In genomic region chr15:99087253-99088075, GRCm38 (mm10) we compare ENCODE assay signal across 9 mouse cellular contexts. TPM values are rescaled to one million over a fixed set of nuclear protein-coding genes. Genes with fewer than 3 reads are reported as not detected.
DNase-seq lines count a peak whose midpoint lies in the region; ATAC-seq and TF ChIP-seq lines count a peak whose summit lies in the region.
"Had no signal": no experiment of that assay in that cellular context is flagged by ENCODE, and none has a peak within 500 bp of the region (broad histone marks: within the 10 kb centered on the region; RNA-seq: fewer than 3 reads in every experiment).

C1ql4 (minus strand) TSS chr15:99087817.

- H3K27ac ChIP-seq in ES-Bruce4 (ENCODE audit: insufficient read depth, low read length): no peak within 1 kb of the TSS
- no peak within 1 kb of the TSS for H3K27ac ChIP-seq in liver, adult 2 months (replicated peaks; ENCODE audit: insufficient read depth, low read depth, low read length)
- no peak within 1 kb of the TSS for H3K27ac ChIP-seq in olfactory bulb, adult 2 months (ENCODE audit: insufficient read depth, low read depth, low read length)

- no peaks in the 10 kb centered on the region for H3K79me2 ChIP-seq in liver, adult 2 months (ENCODE audit: control insufficient read depth, insufficient read depth, low read length)

- no peaks in the 10 kb centered on the region for H3K9me3 ChIP-seq in ES-Bruce4 (replicated peaks; ENCODE audit: control insufficient read depth, insufficient read depth, low read length, poor library complexity, severe bottlenecking)

- no peaks in the 10 kb centered on the region for H3K27me3 ChIP-seq in ES-Bruce4 (ENCODE audit: control insufficient read depth, insufficient read depth, low read length, poor library complexity, severe bottlenecking)
- H3K27me3 ChIP-seq in liver, adult 2 months (ENCODE audit: control insufficient read depth, insufficient read depth, low read length): peaks cover 4% of the 10 kb centered on the region; the same call in 1 of the 2 replicates

- ATAC-seq in granulocyte monocyte progenitor cell, adult 5-6 weeks (replicated peaks; ENCODE audit: poor library complexity, severe bottlenecking): 0 out of 2 replicates have a peak, but pooled peaks have one; percentile 24

- TF ChIP-seq EP300 in ES-Bruce4 (IDR thresholded peaks at IDR 0.05; ENCODE audit: insufficient read depth, low read depth, low read length): no peak

- no peak for TF ChIP-seq POLR2A in ES-Bruce4 (IDR thresholded peaks at IDR 0.05; ENCODE audit: insufficient read depth, low read length)
- no peak for TF ChIP-seq POLR2A in liver, adult 2 months (IDR thresholded peaks at IDR 0.05; ENCODE audit: extremely low read depth, insufficient read depth, low read length)
- TF ChIP-seq POLR2A in olfactory bulb, adult 2 months (IDR thresholded peaks at IDR 0.05; ENCODE audit: insufficient read depth, low read depth, low read length): no peak

- peak; percentile 77 for TF ChIP-seq CTCF in ES-Bruce4 (IDR thresholded peaks at IDR 0.05; ENCODE audit: low read depth, low read length)
- peak; percentile 73 for TF ChIP-seq CTCF in liver, adult 2 months (IDR thresholded peaks at IDR 0.05; ENCODE audit: low read depth, low read length)
- no peak; the same call in 1 of the 2 replicates for TF ChIP-seq CTCF in olfactory bulb, adult 2 months (IDR thresholded peaks at IDR 0.05; ENCODE audit: insufficient read depth, low read depth, low read length)

- DNase-seq in adrenal gland, postnatal 10 days: peak; percentile 67
- no peak for DNase-seq in adrenal gland, postnatal 4 days (ENCODE audit: low spot score in 2 of 2)
- no peak for DNase-seq in liver, adult 2 months (ENCODE audit: extremely low read depth, low read depth, low spot score)
- DNase-seq in urinary bladder, postnatal 36 days (ENCODE audit: low spot score in 2 of 2): no peak
- DNase-seq in right cerebral cortex, postnatal 4 days: no peak

- H3K4me1 ChIP-seq in ES-Bruce4 (ENCODE audit: control insufficient read depth, insufficient read depth, low read length): peaks cover 2% of the 10 kb centered on the region
- peaks cover 11% of the 10 kb centered on the region for H3K4me1 ChIP-seq in liver, adult 2 months (ENCODE audit: control insufficient read depth, insufficient read depth, low read length)
- H3K4me1 ChIP-seq in olfactory bulb, adult 2 months (ENCODE audit: control insufficient read depth, insufficient read depth, low read length): peaks cover 4% of the 10 kb centered on the region; the same call in 1 of the 2 replicates

- peak within 1 kb of the TSS; percentile 65 for H3K4me3 ChIP-seq in ES-Bruce4 (ENCODE audit: low read depth, low read length)
- H3K4me3 ChIP-seq in liver, adult 2 months (ENCODE audit: insufficient read depth, low read depth, low read length): peak within 1 kb of the TSS; percentile 38; the same call in 1 of the 2 replicates
- H3K4me3 ChIP-seq in olfactory bulb, adult 2 months (ENCODE audit: insufficient read depth, low read depth, low read length): peak within 1 kb of the TSS; percentile 17
- H3K4me3 ChIP-seq: erythroblast, embryonic 14.5 days had no signal

- peaks cover 5% of the 10 kb centered on the region; the same call in 1 of the 2 replicates for H3K36me3 ChIP-seq in ES-Bruce4 (ENCODE audit: control insufficient read depth, insufficient read depth, low read length, poor library complexity, severe bottlenecking)
- H3K36me3 ChIP-seq in liver, adult 2 months (ENCODE audit: control insufficient read depth, insufficient read depth, low read length): no peaks in the 10 kb centered on the region

- peak within 1 kb of the TSS; percentile 46 for H3K9ac ChIP-seq in ES-Bruce4 (ENCODE audit: low read depth, poor library complexity, severe bottlenecking)
- peak within 1 kb of the TSS; percentile 41; the same call in 1 of the 2 replicates for H3K9ac ChIP-seq in liver, adult 2 months (ENCODE audit: low read depth, low read length)

- WGBS in liver, adult 2 months: 19% methylated on average over 60 of the region's 60 CpGs
- WGBS in olfactory bulb, adult 2 months: 11% methylated on average over 60 of the region's 60 CpGs

RNA-seq across cellular contexts. Expression of gene C1ql4, which starts in this region (rescaled TPM):
- total RNA-seq in adrenal gland, postnatal 10 days (2021): under 1 TPM in 1 of 2 experiments, not detected in 1; 0.18 TPM
- under 1 TPM in 1 of 2 experiments, not detected in 1; 0.20 TPM for total RNA-seq in adrenal gland, postnatal 4 days (2021)
- polyA plus RNA-seq in ES-Bruce4 (2011; ENCODE audit: insufficient read depth, insufficient read length, low read depth, missing spikeins): 0.96 TPM in 1 of 2 replicates, not detected in the other
- total RNA-seq in granulocyte monocyte progenitor cell, adult 5-6 weeks (2014; fragmentation: Nextera tagmentation): not detected in 2 replicates
- not detected in 2 replicates for total RNA-seq in granulocyte monocyte progenitor cell, adult 5-6 weeks (2017)
- total RNA-seq in liver, adult 2 months (2014; rRNA removed): not detected in 2 replicates
- polyA plus RNA-seq in liver, adult 2 months (2012; rRNA removed): 0.10 and 0.11 TPM in 2 replicates
- not detected in 2 replicates for polyA plus RNA-seq in olfactory bulb, adult 2 months (2012; ENCODE audit: insufficient read depth, insufficient read length, low replicate concordance, missing spikeins)
- polyA plus RNA-seq: erythroblast, embryonic 14.5 days had no signal

Comparison
In these comparisons a context has a peak if more than half of its experiments do, and no peak if none do; other contexts are left out.
1. Peak in DNase-seq in adrenal gland, postnatal 10 days; RNA of the gene not detected or under 1 TPM.
2. Peak in ATAC-seq in granulocyte monocyte progenitor cell, adult 5-6 weeks; RNA of the gene not detected or under 1 TPM.